Mouse (Mus musculus): ENCODE measurements around the gene Phkg1. TPM values are rescaled to one million over a fixed set of nuclear protein-coding genes. Genes with fewer than 3 reads are reported as not detected.
"Not testable (repeated sequence)": the region's sequence is repeated elsewhere in the genome, so short reads cannot be mapped to it uniquely, and the experiment has no call there.

The Phkg1 gene
- polyA plus RNA-seq (2015; fragmentation: Nextera tagmentation; extraction: Ambion mirVana) = 0.09 and 0.10 TPM in 2 replicates

GRCm38 (mm10) chr5:129898449-129898848, at the start of gene Phkg1:
TSS of gene Phkg1 (minus strand) at chr5:129898549.
- no peak for ATAC-seq (ENCODE audit: insufficient read depth, low FRiP score, low read depth)
- Histone ChIP-seq H3K4me2 (no peak within 1 kb of the TSS), H3K36me3 (no peaks in the 10 kb centered on the region), H3K27me3 (replicated peaks) (no peaks in the 10 kb centered on the region), H3K9me3 (no peaks in the 10 kb centered on the region), H3K4me3 (replicated peaks) (no peak within 1 kb of the TSS), H3K27ac (no peak within 1 kb of the TSS), H3K4me1 (no peaks in the 10 kb centered on the region), H3K9ac (no peak within 1 kb of the TSS)
- 96% methylated on average over 1 of the region's 1 CpGs for WGBS

DNA sequence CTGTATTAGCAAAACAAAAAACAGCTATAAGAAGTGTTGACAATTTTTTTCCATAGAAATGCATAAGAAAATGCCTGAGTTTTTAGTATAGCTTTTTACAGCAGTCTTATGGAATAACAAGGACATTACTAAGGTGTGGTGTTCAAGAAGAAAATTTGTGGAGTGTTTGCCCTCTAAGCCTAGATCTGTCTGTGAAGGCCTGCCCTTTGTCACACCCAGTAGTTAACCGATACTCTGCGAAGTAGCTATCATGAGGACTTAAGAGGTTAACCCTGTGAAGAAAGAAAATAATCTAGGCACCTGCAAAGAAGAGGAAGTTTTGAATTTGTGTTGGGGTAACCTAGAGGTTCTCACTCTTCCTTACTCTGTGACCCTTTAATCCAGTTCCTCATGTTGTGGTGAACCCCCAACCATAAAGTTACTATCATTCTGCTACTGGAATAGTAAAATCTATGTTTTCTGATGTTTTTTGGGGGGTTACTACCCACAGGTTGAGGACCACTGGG, 49.2 kb upstream of the Phkg1 start:
- Histone ChIP-seq H3K9me3 (no peaks in the 10 kb centered on the region), H3K9ac (no peak overlapping the region), H3K27ac (no peak overlapping the region), H3K4me3 (replicated peaks) (no peak overlapping the region), H3K4me2 (no peak overlapping the region), H3K36me3 (0 out of 2 replicates have a peak, but pooled peaks cover 3% of the 10 kb centered on the region), H3K27me3 (replicated peaks) (no peaks in the 10 kb centered on the region), H3K4me1 (no peaks in the 10 kb centered on the region)
- 71% methylated on average over 2 of the region's 2 CpGs for WGBS
- no peak for ATAC-seq (ENCODE audit: insufficient read depth, low FRiP score, low read depth)

DNA sequence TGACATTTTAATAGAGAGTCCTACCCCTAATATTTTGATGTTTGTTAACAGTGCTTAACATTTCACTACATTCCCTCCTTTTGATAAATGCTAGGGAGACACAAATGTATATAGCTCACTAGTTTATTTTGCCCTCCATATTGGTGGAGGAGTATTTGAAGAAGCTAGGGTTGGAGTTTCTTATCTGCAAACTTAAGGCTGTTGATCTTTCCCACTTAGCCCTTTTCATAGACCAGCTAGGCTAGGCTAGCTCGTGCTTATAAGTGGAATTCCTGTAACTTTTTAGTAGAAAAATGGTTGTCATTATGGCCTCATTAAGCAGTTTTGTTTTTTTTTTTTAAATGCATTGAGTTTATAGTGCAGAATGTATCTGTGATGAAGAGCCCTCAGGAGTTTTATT, 45.1 kb upstream of the Phkg1 start:
- 61% methylated on average over 1 of the region's 1 CpGs for WGBS
- H3K27ac ChIP-seq = no peak overlapping the region
- no peak overlapping the region for H3K4me2 ChIP-seq
- no peak for ATAC-seq (ENCODE audit: insufficient read depth, low FRiP score, low read depth)
- H3K9me3 ChIP-seq = no peaks in the 10 kb centered on the region
- no peaks in the 10 kb centered on the region for H3K4me1 ChIP-seq
- no peaks in the 10 kb centered on the region for H3K27me3 ChIP-seq (replicated peaks)
- 0 out of 2 replicates have a peak, but pooled peaks cover 3% of the 10 kb centered on the region for H3K36me3 ChIP-seq
- H3K9ac ChIP-seq = no peak overlapping the region
- no peak overlapping the region for H3K4me3 ChIP-seq (replicated peaks)

- ATAC-seq (ENCODE audit: insufficient read depth, low FRiP score, low read depth) = peak; percentile 16
- peak overlapping the region; percentile 67 for H3K4me2 ChIP-seq
- H3K4me1 ChIP-seq; H3K36me3 ChIP-seq; H3K27me3 ChIP-seq (replicated peaks); H3K9me3 ChIP-seq: not testable (repeated sequence)
- H3K27ac ChIP-seq = peak overlapping the region; percentile 62; the same call in 1 of the 2 replicates
- WGBS = under 1% methylated on average over 47 of the region's 82 CpGs
- peak overlapping the region; percentile 78 for H3K4me3 ChIP-seq (replicated peaks)
- H3K9ac ChIP-seq = peak overlapping the region; percentile 86
Observed at GRCm38 (mm10) chr5:129942073-129942939, 44.0 kb upstream of the Phkg1 start.

GRCm38 (mm10) chr5:129941495-129942045, 43.2 kb upstream of the Phkg1 start, which contains the start of gene Vkorc1l1:
TSS of gene Vkorc1l1 (plus strand) at chr5:129941970.
- no peaks in the 10 kb centered on the region for H3K27me3 ChIP-seq (replicated peaks)
- H3K4me1 ChIP-seq = no peaks in the 10 kb centered on the region
- peak within 1 kb of the TSS; percentile 67 for H3K4me2 ChIP-seq
- ATAC-seq (ENCODE audit: insufficient read depth, low FRiP score, low read depth) = peak; percentile 98
- no peaks in the 10 kb centered on the region for H3K9me3 ChIP-seq
- peak within 1 kb of the TSS; percentile 67 for H3K27ac ChIP-seq
- peak within 1 kb of the TSS; percentile 86 for H3K9ac ChIP-seq
- peak within 1 kb of the TSS; percentile 78 for H3K4me3 ChIP-seq (replicated peaks)
- WGBS = under 1% methylated on average over 59 of the region's 59 CpGs
- 0 out of 2 replicates have a peak, but pooled peaks cover 3% of the 10 kb centered on the region for H3K36me3 ChIP-seq

- Histone ChIP-seq H3K4me3 (replicated peaks) (peak overlapping the region; percentile 78), H3K9me3 (no peaks in the 10 kb centered on the region), H3K36me3 (0 out of 2 replicates have a peak, but pooled peaks cover 3% of the 10 kb centered on the region), H3K9ac (no peak overlapping the region), H3K4me1 (no peaks in the 10 kb centered on the region), H3K4me2 (peak overlapping the region; percentile 51), H3K27me3 (replicated peaks) (no peaks in the 10 kb centered on the region), H3K27ac (peak overlapping the region; percentile 67; the same call in 1 of the 2 replicates)
- ATAC-seq (ENCODE audit: insufficient read depth, low FRiP score, low read depth) = peak; percentile 8; the same call in 1 of the 2 replicates
- 6% methylated on average over 9 of the region's 9 CpGs for WGBS
Observed at GRCm38 (mm10) chr5:129940736-129941494, 42.6 kb upstream of the Phkg1 start.

DNA sequence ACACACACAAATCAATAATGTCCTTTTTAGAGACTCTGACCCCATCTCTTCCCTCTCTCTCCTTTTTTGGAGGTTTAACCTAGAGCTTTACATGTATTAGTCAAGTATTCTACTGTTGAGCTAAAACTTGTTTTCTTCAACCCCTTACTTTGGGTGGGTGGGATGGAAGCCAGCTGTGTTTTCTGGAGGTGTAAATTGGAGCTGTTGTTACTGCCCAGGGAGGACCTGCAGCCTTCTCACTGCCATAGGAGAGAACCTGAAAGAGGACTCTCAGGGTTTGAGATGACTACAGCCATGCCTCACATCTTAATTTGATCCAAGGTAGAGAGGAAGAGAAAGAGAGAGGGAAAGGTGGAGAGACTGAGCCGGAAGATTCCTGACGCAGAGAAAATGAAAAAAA, 41.9 kb upstream of the Phkg1 start:
- Histone ChIP-seq H3K9me3 (no peaks in the 10 kb centered on the region), H3K36me3 (0 out of 2 replicates have a peak, but pooled peaks cover 3% of the 10 kb centered on the region), H3K27ac (no peak overlapping the region), H3K4me3 (replicated peaks) (no peak overlapping the region), H3K27me3 (replicated peaks) (no peaks in the 10 kb centered on the region), H3K9ac (no peak overlapping the region), H3K4me2 (peak overlapping the region; percentile 51; the same call in 1 of the 2 replicates), H3K4me1 (no peaks in the 10 kb centered on the region)
- 55% methylated on average over 2 of the region's 2 CpGs for WGBS
- ATAC-seq (ENCODE audit: insufficient read depth, low FRiP score, low read depth) = no peak

DNA sequence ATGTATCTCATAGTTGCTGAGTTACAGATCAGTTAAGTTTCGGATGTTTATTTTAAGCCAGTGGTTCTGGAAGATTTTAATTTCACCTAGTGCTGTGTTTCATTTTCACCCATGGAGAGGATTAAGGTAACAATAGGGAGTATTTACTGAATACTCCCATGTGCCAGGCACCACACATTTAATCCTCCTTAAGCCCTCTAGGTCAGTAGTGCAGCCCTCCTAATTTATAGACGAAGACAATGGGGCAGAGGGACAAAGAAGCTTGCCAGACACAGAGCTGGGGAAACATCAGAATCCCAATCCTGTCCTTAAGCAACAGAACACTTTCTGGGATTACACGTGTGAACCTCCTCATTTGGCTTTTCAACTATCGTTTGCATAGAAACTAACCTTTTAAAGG, 38.6 kb upstream of the Phkg1 start:
- no peaks in the 10 kb centered on the region for H3K36me3 ChIP-seq
- H3K9ac ChIP-seq = no peak overlapping the region
- H3K9me3 ChIP-seq = no peaks in the 10 kb centered on the region
- H3K27ac ChIP-seq = no peak overlapping the region
- H3K4me1 ChIP-seq = no peaks in the 10 kb centered on the region
- no peak overlapping the region for H3K4me2 ChIP-seq
- H3K27me3 ChIP-seq (replicated peaks) = no peaks in the 10 kb centered on the region
- H3K4me3 ChIP-seq (replicated peaks) = no peak overlapping the region
- 51% methylated on average over 4 of the region's 4 CpGs for WGBS
- ATAC-seq (ENCODE audit: insufficient read depth, low FRiP score, low read depth) = no peak

GRCm38 (mm10) chr5:129929924-129930855, 31.8 kb upstream of the Phkg1 start:
- Histone ChIP-seq H3K27me3 (replicated peaks) (no peaks in the 10 kb centered on the region), H3K27ac (no peak overlapping the region), H3K4me2 (no peak overlapping the region), H3K36me3 (no peaks in the 10 kb centered on the region), H3K9ac (no peak overlapping the region), H3K9me3 (no peaks in the 10 kb centered on the region), H3K4me3 (replicated peaks) (no peak overlapping the region), H3K4me1 (no peaks in the 10 kb centered on the region)
- no peak for ATAC-seq (ENCODE audit: insufficient read depth, low FRiP score, low read depth)
- WGBS = 46% methylated on average over 9 of the region's 9 CpGs

DNA sequence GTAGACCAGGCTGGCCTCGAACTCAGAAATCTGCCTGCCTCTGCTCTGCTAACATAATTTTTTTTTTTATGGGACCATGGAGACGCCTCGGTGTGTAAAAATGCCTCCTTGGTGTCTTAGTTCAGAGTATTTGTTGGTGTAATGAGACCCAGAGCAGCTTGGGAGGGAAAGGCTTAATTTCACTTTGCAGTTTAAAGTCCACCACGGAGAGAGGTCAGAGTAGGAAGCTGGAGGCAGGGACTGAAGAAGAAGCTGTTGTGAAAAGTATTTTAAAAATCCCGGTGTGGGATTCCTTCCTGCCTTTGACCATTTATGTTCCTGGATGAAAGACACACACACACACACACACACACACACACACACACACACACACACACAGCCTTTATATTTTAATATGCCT, 27.6 kb upstream of the Phkg1 start:
- no peak overlapping the region for H3K27ac ChIP-seq
- ATAC-seq (ENCODE audit: insufficient read depth, low FRiP score, low read depth) = no peak
- no peaks in the 10 kb centered on the region for H3K4me1 ChIP-seq
- H3K4me2 ChIP-seq = no peak overlapping the region
- no peaks in the 10 kb centered on the region for H3K36me3 ChIP-seq
- H3K27me3 ChIP-seq (replicated peaks) = no peaks in the 10 kb centered on the region
- H3K9ac ChIP-seq = no peak overlapping the region
- no peak overlapping the region for H3K4me3 ChIP-seq (replicated peaks)
- WGBS = 73% methylated on average over 5 of the region's 5 CpGs
- H3K9me3 ChIP-seq = no peaks in the 10 kb centered on the region

All from stomach, embryonic 15.5 days (tissue).